Mouse (Mus musculus): ENCODE measurements at regions not wholly inside any gene's neighbourhood (a gene's known extent, or its start where the extent isn't known, plus 50 kb on each side); places are given as distances from the start of the nearest gene placed in this dataset.
A peak's percentile ranks its signal among the peaks of the same experiment; 100 is the strongest.

- ATAC-seq (ENCODE audit: insufficient number of reproducible peaks, low FRiP score, low TSS enrichment) = no peak
Observed at GRCm38 (mm10) chr13:43852888-43853287, 68.3 kb downstream of the Cd83 start.

GRCm38 (mm10) chr13:43854973-43855372 lies 70.4 kb downstream of the Cd83 start:
- ATAC-seq (ENCODE audit: insufficient number of reproducible peaks, low FRiP score, low TSS enrichment) = no peak

- ATAC-seq (ENCODE audit: insufficient number of reproducible peaks, low FRiP score, low TSS enrichment) = no peak
Observed at GRCm38 (mm10) chr13:43860932-43861331, 76.4 kb downstream of the Cd83 start.

- no peak for ATAC-seq (ENCODE audit: insufficient number of reproducible peaks, low FRiP score, low TSS enrichment)
Observed at GRCm38 (mm10) chr13:43861424-43861823, 76.8 kb downstream of the Cd83 start.

GRCm38 (mm10) chr13:43862056-43862455 lies 77.5 kb downstream of the Cd83 start:
- no peak for ATAC-seq (ENCODE audit: insufficient number of reproducible peaks, low FRiP score, low TSS enrichment)

- no peak for ATAC-seq (ENCODE audit: insufficient number of reproducible peaks, low FRiP score, low TSS enrichment)
Observed at GRCm38 (mm10) chr13:43862586-43862985, 78.0 kb downstream of the Cd83 start.

- ATAC-seq (ENCODE audit: insufficient number of reproducible peaks, low FRiP score, low TSS enrichment) = no peak
Observed at GRCm38 (mm10) chr13:43863581-43864100, 79.1 kb downstream of the Cd83 start.

GRCm38 (mm10) chr13:43864153-43864861 lies 79.7 kb downstream of the Cd83 start:
- peak; percentile 92 for ATAC-seq (ENCODE audit: insufficient number of reproducible peaks, low FRiP score, low TSS enrichment)

- ATAC-seq (ENCODE audit: insufficient number of reproducible peaks, low FRiP score, low TSS enrichment) = 0 out of 2 replicates have a peak, but pooled peaks have one; percentile 5
Observed at GRCm38 (mm10) chr13:43865036-43865435, 80.5 kb downstream of the Cd83 start.

- no peak for ATAC-seq (ENCODE audit: insufficient number of reproducible peaks, low FRiP score, low TSS enrichment)
Observed at GRCm38 (mm10) chr13:43875895-43876294, 91.3 kb downstream of the Cd83 start.

GRCm38 (mm10) chr13:43887284-43887683 lies 102.7 kb downstream of the Cd83 start:
- no peak for ATAC-seq (ENCODE audit: insufficient number of reproducible peaks, low FRiP score, low TSS enrichment)

- no peak for ATAC-seq (ENCODE audit: insufficient number of reproducible peaks, low FRiP score, low TSS enrichment)
Observed at GRCm38 (mm10) chr13:43891928-43892327, 107.4 kb downstream of the Cd83 start.

GRCm38 (mm10) chr13:43895990-43896389 lies 111.4 kb downstream of the Cd83 start:
- ATAC-seq (ENCODE audit: insufficient number of reproducible peaks, low FRiP score, low TSS enrichment) = no peak

GRCm38 (mm10) chr13:43897046-43897445 lies 112.5 kb downstream of the Cd83 start:
- no peak for ATAC-seq (ENCODE audit: insufficient number of reproducible peaks, low FRiP score, low TSS enrichment)

GRCm38 (mm10) chr13:43898555-43899258 lies 114.1 kb downstream of the Cd83 start:
- no peak for ATAC-seq (ENCODE audit: insufficient number of reproducible peaks, low FRiP score, low TSS enrichment)

GRCm38 (mm10) chr13:43900115-43900514 lies 115.5 kb downstream of the Cd83 start:
- peak; percentile 88 for ATAC-seq (ENCODE audit: insufficient number of reproducible peaks, low FRiP score, low TSS enrichment)

- peak; percentile 66 for ATAC-seq (ENCODE audit: insufficient number of reproducible peaks, low FRiP score, low TSS enrichment)
Observed at GRCm38 (mm10) chr13:43900758-43901157, 116.2 kb downstream of the Cd83 start.

GRCm38 (mm10) chr13:43903391-43903790 lies 118.8 kb downstream of the Cd83 start:
- no peak for ATAC-seq (ENCODE audit: insufficient number of reproducible peaks, low FRiP score, low TSS enrichment)

GRCm38 (mm10) chr13:43904291-43904690 lies 119.7 kb downstream of the Cd83 start:
- ATAC-seq (ENCODE audit: insufficient number of reproducible peaks, low FRiP score, low TSS enrichment) = no peak

- ATAC-seq (ENCODE audit: insufficient number of reproducible peaks, low FRiP score, low TSS enrichment) = no peak
Observed at GRCm38 (mm10) chr13:43906241-43906640, 121.7 kb downstream of the Cd83 start.

- ATAC-seq (ENCODE audit: insufficient number of reproducible peaks, low FRiP score, low TSS enrichment) = no peak
Observed at GRCm38 (mm10) chr13:43907425-43907824, 122.8 kb downstream of the Cd83 start.
